Mouse (Mus musculus) brain, adult 2 months (tissue): Measurements from ENCODE around the gene Agbl5.
A peak's percentile ranks its signal among the peaks of the same experiment; 100 is the strongest.

ENCODE experiments used
- DNase-seq: peaks from one replicate; pipeline ENCODE4 v3.0.0; 2011; ENCODE audit warnings: low read depth, low spot score

The Agbl5 gene

DNA sequence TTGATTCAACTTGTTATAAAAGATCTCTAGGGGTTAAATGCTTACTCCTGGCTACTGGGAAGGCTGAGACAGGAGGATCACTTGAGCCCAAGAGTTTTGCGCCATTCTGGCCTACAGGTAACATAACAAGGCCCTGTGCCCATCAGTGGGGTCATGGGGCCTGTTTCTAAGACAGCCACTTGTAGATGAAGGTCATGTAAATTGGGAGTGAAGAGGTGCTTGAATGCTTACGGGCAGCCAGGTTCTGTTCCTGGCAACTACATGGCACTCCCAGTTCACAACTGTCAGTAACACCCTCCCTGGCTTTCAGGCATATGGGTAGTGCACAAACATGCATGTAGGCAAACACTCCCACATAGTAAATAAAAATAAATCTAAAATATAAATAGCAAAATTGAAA is 62.4 kb downstream of the Agbl5 start:
- no peak for DNase-seq

DNA sequence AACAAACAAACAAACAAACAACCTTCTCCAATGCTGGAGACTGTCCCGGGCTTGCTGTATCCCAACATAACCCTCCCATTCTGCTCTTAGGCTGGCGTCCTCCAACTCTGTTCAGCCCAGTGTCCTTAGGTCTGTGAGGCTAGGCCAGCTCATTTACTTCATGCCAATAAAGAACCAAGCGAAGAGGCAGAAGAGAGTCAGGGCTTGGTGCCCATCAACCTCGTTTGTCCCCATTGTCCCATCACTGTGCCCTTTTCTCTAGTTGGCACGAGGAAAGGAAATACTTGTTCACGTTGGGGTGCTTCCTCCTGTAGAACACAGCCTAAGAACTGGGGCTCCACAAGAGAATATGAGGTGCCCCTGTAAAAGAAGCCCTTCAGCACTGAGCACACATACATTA is 63.2 kb downstream of the Agbl5 start:
- no peak for DNase-seq

DNA sequence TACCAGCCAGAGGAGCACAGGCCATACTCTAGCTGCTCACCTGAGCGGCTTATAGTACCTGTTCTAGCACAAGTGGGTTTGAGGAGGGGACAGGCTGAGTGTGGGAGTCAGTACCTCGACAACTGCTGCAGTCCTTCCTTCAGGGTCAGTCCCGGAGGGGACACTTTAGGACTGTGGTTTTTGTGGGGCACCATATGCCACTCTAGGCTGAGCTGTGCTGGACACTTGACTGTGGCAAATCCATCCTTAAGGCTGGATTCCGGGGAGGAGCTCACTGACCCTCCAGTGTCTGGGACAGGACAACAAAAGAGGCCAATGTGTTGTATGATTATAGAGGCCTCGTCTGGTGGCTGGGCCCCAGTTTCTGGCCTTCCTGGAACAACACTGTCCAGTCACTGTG is 64.1 kb downstream of the Agbl5 start:
- no peak for DNase-seq

DNA sequence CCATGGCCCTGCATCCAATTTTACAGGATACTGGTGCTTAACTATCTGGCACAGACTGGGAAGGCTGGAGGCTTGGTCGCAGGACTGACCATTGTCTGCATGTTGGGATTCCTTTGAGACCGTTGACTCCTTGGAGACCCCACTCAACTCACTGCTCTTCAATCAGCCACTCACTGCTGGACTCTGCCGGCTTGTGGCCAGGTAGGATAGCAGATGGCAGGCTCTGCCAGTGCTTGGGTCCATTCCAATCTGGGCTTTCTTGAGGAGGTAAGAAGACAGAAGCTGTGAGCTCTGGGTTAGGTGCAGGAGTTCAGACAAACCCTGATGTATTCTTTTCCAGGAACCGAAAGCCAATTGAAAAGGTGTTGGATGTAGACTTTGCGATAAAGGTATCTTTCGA is 65.6 kb downstream of the Agbl5 start:
- DNase-seq = peak; percentile 66

DNA sequence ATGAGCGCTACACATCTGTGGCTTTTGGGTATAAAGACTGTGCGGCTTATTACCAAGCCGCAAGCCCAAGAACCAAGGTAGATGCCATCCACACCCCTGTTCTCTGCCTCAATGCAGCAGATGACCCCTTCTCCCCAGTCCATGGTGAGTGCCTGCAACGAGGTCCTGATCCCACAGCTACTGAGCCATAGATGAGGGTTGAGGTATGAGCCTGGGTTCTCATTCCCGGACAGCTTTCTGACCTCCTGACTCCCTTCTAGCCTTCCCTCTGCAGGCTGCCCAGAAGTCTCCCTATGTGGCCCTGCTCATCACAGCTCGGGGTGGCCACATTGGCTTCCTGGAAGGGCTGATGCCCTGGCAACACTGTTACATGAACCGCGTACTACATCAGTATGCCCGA is 66.1 kb downstream of the Agbl5 start:
- no peak for DNase-seq

DNA sequence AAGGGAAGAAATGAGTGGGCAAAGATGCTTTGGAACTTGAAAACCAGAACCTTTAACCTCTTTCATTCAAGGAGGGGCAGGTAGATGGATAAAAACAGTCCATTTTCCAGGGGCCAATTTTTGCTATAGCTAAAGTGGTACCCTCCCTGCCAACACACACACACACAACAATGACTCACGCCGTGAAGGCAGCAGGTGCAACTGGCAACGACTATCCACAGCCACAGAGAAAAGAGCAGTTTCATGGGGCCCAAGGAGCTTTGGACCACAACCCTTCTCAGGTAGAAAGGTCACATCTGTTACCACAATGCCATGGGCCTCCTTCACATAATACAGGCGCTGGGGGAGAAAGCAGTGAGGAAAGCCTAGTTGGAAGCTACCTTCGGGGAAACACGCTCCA is 67.3 kb downstream of the Agbl5 start:
- peak; percentile 44 for DNase-seq
